Mouse (Mus musculus): ENCODE measurements around the gene Gfer.
"Not testable (repeated sequence)": the region's sequence is repeated elsewhere in the genome, so short reads cannot be mapped to it uniquely, and the experiment has no call there.

Gene Gfer

DNA sequence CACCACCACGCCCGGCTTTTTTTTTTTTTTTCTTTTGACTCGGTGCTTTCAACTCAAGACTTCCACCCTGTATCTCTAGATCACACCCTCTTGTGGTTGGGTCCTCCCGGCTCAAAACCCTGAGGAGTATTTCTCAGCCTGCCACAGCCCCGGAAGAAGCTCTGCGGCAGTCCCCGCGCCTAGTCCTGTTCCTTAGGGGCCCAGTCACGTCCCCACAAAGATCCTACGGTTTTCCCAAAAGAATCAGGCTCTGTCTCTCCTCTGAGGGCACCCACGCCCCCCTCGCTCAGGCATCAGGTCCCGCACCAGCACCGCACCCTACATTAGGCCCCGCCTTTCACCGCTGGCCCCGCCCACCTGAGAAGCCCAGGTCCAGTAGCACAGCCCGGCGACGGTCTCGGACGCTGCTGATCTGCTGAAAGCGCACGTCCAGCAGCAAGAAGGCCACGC lies 8.8 kb downstream of the Gfer start:
- no peak for DNase-seq (ENCODE audit: low spot score)

DNA sequence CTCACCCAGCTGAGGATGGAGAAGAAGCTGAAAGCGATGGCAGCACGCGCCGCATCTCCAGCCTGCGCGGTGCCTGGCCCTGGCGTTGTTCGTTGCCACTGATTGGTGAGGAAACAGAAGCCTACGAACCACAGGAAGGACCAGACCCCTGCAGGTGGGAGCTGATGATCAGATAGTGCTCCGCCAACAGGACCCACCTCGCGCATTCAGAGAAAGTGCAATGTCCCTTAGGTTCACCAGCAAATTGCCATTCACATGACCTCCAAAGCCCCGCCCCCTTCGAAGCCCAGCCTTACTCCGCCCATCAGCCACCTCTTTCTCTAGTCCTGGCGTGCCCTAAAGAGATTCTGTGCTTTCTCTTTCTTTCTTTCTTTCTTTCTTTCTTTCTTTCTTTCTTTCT lies 9.4 kb downstream of the Gfer start:
- DNase-seq (ENCODE audit: low spot score), result no peak

DNA sequence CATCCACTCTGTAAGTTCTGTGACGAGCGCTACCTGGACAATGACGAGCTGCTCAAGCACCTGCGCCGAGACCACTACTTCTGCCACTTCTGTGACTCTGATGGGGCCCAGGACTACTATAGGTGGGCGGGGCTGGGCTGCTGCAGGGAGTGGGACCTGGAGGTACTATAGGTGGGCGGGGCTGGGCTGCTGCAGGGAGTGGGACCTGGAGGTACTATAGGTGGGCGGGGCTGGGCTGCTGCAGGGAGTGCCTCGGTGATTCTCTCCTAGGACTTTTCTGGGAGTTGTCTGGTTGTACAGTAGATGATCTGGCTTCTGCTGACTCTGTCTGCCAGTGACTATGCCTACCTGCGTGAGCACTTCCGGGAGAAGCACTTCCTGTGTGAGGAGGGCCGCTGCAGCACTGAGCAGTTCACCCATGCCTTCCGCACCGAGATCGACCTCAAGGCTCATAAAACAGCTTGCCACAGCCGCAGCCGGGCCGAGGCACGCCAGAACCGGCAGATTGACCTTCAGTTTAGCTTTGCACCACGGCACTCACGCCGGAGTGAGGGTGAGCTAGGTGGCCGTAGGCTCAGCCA lies 18.4 kb downstream of the Gfer start:
- no peak for DNase-seq (ENCODE audit: low spot score)

DNA sequence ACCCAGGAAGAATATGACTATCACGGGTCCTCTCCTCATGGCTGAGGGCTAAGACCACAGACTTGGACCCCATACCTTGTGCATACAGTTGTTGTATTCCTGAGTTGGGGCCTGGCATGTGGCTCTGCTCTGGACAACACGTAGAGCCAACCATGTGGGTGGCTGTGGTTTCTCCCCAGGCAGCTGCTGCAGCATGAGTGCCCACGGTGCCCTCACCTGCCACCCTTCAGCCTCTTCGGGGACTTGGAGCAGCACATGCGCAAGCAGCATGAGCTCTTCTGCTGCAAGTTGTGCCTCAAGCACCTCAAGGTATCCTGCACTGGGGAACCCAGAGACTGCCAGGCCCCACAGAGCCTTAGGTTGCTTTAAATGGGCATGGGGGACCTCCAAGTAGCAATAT lies 19.1 kb downstream of the Gfer start:
- DNase-seq (ENCODE audit: low spot score), result no peak

DNA sequence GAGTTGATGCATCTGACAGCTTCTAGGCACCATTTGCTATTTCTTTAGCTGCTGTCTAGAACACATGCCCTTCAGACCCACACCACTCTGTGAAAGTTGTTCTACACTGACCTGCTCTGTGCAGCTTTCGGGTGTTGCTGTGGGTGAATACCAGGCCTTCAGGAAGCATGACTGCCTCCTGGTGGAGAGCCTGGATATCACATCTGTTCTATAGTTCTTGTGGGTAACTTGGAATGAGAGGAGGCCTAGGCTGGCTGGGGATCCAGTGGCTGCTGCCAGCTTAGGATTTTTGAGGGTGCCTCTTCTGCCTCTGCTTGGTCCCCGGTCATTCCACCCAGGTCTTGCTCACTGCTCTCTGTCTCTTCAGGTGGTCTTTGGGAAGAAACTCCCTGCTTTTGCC lies 19.8 kb downstream of the Gfer start:
- peak; percentile 81 for DNase-seq (ENCODE audit: low spot score)

GRCm38 (mm10) chr17:24674277-24674676 lies 21.7 kb downstream of the Gfer start:
- DNase-seq (ENCODE audit: low spot score), result peak; percentile 47

DNA sequence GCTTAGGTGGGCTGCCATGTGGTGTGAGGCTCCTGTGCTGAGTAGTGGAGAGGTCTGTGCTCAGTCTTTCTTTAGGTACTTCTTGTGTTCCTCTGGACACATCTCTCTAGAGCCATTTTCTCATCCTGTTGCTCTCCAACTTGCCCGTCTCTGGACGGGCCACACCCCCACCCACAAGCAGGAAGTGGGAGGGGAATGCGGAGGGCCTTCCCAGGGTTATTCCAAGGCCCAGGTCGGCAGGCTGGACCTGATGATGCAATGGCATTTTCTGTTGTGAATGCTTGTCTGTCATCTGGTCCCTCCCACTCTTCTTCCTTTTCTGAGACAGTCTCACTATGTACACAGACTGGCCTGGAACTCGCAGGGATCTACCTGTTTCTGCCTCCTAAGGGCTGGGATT lies 23.8 kb downstream of the Gfer start:
- no peak for DNase-seq (ENCODE audit: low spot score)

DNA sequence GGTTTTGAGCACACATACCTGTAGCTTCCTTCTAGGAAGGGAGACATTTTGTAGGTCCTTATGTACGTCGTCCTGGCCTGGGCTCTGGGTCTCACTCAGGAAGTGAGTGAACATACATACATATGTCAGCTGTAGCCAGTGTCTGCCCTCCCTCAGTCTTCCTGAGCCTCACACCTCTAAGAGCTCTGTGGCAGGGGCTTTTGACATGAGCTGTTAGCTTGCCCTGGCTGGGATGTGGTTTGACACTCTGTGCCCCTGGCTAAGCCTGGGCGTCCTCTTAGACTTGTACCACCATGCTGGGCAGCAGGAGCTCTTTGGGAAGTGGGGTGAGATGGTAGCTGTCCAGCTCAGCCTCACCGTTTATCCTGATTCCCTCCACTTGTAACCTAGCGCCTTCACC lies 24.6 kb downstream of the Gfer start:
- DNase-seq (ENCODE audit: low spot score), result no peak

DNA sequence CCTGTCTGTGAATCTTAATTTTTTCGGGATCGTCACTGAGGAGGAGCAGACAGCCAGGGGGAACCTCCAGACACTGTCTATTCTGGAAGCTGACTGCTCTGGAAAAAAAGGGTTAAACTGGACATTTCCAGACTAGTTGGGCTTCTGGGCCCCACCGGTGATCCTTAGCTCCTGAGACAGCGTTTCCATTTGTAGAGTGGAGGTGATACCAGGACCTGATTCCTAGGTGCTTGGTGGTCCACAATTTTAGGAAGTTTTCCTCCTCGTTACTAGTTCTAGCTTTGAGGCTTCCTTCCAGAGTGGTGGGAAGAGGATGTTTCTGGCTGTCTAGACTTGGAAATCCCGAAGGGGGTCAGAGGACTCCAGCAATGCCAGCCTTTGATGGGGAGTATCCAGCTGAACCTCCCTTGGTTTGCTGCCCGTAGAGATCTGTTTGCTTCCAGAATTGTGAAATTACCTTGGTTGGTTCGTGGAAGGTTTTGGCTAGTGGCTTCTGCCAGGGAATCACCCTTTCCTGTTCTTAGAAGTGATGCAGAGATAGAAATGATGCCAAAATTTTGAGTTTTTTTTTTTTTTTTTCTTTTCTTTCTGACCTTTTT lies 25.6 kb downstream of the Gfer start:
- no peak for DNase-seq (ENCODE audit: low spot score)

- DNase-seq (ENCODE audit: low spot score), result peak; percentile 94
These were observed 26.3 kb downstream of the Gfer start, which contains the start of gene Zfp598 for GRCm38 (mm10) chr17:24669545-24670245. Gene Zfp598, plus strand, starts transcription at chr17:24669687.

DNA sequence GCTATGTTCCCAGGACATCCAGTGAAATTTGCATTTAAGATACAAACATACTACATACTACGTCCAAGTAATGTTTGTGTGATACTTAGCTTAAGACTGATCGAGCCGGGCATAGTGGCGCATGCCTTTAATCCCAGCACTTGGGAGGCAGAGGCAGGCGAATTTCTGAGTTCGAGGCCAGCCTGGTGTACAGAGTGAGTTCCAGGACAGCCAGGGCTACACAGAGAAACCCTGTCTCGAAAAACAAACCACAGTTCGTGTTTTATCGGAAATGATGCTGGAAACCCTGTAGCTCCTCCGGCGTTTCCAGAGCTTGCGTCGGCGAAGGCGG lies 26.8 kb downstream of the Gfer start:
- DNase-seq (ENCODE audit: low spot score), result not testable (repeated sequence)

DNA sequence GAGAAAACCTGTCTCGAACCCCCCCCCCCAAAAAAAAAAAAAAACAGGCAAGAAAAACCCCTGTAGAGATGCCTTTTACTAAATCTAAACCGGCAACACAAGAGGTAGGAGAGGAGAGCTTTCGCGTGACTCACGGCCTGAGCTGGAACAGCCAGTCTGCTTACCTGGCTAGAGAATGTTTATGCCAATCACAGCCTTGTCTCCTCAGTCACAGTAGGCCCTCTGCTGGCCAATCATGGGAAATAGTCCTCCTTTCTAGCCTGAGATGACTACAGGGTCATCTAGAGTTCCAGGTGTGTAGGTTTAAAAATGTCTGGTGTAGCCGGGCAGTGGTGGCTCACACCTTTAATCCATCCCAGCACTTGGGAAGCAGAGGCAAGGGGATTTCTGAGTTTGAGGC lies 28.5 kb downstream of the Gfer start:
- DNase-seq (ENCODE audit: low spot score), result peak; percentile 59

DNA sequence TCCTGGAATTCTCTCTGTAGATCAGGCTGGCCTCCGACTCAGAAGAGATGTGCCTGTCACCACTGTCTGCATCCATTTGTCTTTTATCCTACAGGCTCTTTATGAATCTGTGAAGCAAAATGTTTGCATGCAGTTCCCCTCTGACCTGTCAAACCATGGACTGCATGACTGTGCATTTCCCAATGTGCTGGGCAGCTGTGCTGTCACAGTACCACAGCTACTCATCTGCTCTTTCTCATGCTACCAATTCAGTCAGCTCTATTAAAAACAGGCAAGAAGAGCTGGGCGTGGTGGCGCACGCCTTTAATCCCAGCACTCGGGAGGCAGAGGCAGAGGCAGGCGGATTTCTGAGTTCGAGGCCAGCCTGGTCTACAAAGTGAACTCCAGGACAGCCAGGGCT lies 28.9 kb downstream of the Gfer start:
- not testable (repeated sequence) for DNase-seq (ENCODE audit: low spot score)

GRCm38 (mm10) chr17:24658017-24658758 lies 37.8 kb downstream of the Gfer start, which contains the start of gene Npw:
Gene Npw, minus strand, starts transcription at chr17:24658457.
- no peak for DNase-seq (ENCODE audit: low spot score)

GRCm38 (mm10) chr17:24654969-24655368 lies 41.0 kb downstream of the Gfer start:
- DNase-seq (ENCODE audit: low spot score), result no peak

DNA sequence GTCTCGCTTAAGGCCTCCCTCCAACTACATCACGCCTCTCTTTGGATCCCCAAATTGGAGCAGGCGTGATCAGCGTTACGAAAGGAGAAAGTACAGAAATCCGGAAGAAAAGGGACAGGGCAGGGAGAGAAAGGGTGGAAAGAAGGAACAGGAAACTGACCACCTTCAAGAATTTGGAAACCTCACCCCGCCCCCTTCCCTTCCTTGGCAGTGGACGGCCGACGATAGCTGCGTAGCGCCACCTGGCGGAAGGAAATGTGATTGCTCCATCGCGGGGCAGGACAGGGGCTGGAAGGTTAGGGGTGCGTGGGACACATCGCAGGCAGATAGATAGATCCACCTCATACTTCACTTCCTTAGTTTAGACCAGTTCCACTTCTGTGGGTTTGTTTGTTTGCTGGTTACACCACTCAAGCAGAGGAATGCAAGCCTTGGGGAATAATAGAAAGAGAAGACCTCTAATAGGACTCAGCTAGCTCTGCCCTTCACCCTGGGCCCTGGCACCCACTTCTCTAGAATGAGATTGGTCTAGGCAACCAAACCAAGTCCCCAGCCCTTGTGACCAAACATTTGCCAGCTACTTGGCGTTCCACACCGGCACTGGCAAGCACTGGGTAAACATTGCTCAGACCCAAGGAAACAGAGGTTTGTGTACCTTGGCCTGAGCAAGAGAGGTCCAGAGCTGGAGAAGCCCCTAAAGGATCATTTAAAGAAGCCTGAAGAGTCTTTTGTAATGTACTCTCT lies 41.8 kb downstream of the Gfer start:
- peak; percentile 66 for DNase-seq (ENCODE audit: low spot score)

- DNase-seq (ENCODE audit: low spot score), result no peak
These were observed 44.1 kb downstream of the Gfer start for GRCm38 (mm10) chr17:24651835-24652234.

GRCm38 (mm10) chr17:24650766-24651165 lies 45.2 kb downstream of the Gfer start:
- no peak for DNase-seq (ENCODE audit: low spot score)

GRCm38 (mm10) chr17:24650070-24650616 lies 45.8 kb downstream of the Gfer start, which contains the start of gene Slc9a3r2:
Gene Slc9a3r2, minus strand, starts transcription at chr17:24650327.
- no peak for DNase-seq (ENCODE audit: low spot score)

DNA sequence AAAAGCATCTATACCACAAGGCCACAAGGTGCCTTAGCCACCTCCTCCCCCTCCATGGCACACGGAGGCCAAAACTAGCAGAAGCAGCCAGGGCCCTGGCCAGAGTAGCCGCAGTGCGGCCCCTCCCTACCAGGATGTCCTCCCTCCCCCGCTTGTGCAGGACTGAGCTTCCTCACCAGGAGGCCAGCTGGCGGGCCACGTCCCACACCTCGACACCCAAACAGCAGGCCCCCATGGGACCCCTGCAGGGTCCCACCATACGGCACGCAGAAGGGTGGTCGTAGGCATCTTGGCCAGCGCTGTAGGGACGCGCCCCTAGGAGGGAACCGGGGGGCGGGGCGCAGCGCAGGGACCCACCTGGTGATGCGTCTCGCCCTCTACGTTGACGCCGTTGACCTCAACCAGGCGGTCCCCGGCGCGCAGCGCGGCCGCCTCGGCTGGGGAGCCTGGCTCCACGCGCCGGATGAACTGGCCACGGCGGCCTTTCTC lies 46.3 kb downstream of the Gfer start:
- no peak for DNase-seq (ENCODE audit: low spot score)

GRCm38 (mm10) chr17:24648731-24649377 lies 47.1 kb downstream of the Gfer start:
- DNase-seq (ENCODE audit: low spot score), result no peak
